Mouse (Mus musculus) midbrain, embryonic 10.5 days (tissue): ENCODE measurements at regions not wholly inside any gene's neighbourhood (a gene's known extent, or its start where the extent isn't known, plus 50 kb on each side); places are given as distances from the start of the nearest gene placed in this dataset.

ENCODE experiments used
- DNase-seq: peaks from one replicate; pipeline ENCODE4 v3.0.0-alpha.2; 2017; ENCODE audit warnings: low spot score
- H3K27ac ChIP-seq: fragments of 300-500 bp; sonication (generic); replicated peaks from 2 replicates; pipeline ENCODE4 v1.5.1; 2016; ENCODE audit warnings: mild to moderate bottlenecking
- H3K27me3 ChIP-seq: fragments of 300-500 bp; sonication (generic); 2 replicates; pipeline ENCODE4 v1.6.1; 2016; ENCODE audit warnings: low read depth, mild to moderate bottlenecking; ENCODE audit not compliant: poor library complexity, severe bottlenecking
- H3K36me3 ChIP-seq: fragments of 300-500 bp; sonication (generic); 2 replicates; pipeline ENCODE4 v1.6.1; 2016; ENCODE audit warnings: mild to moderate bottlenecking, moderate library complexity
- H3K4me1 ChIP-seq: fragments of 300-500 bp; sonication (generic); 2 replicates; pipeline ENCODE4 v1.6.1; 2016
- H3K4me3 ChIP-seq: fragments of 300-500 bp; sonication (generic); 2 replicates; pipeline ENCODE4 v1.5.1; 2016; ENCODE audit warnings: mild to moderate bottlenecking, moderate library complexity
- H3K9me3 ChIP-seq: fragments of 300-500 bp; sonication (generic); replicated peaks from 2 replicates; pipeline ENCODE4 v1.6.1; 2016; ENCODE audit warnings: mild to moderate bottlenecking
- WGBS: fragments of 180-500 bp; shearing (Covaris S2); methylation state at CpG from one replicate; pipeline ENCODE4 v1.1.7; 2016; 5-methylcytosine and 5-hydroxymethylcytosine counted together

DNA sequence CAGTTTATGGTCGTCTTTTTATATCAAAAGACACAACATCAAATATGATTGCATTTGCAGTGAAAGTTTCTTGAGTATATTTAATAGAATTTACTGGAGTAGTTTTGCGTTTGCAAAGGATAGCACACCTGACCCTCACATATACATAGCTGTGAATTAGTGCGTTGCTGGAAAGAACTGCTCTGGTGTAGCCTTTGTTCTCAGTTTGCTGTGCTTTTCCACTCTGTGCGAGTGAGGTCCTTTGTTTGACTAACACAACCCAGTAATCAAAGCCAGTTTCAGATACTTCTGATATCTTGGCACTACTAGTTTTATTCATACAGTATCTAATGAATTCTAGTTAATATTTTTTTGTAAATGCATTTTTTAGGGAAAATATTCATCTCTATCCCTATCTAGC is 84.7 kb downstream of the Trim52 start:
- Histone ChIP-seq H3K9me3 (no peaks in the 10 kb centered on the region), H3K27me3 (no peaks in the 10 kb centered on the region), H3K27ac (no peak overlapping the region), H3K4me3 (no peak overlapping the region), H3K4me1 (peaks cover 7% of the 10 kb centered on the region; the same call in 1 of the 2 replicates), H3K36me3 (no peaks in the 10 kb centered on the region)
- WGBS, result 50% methylated on average over 4 of the region's 4 CpGs
- no peak for DNase-seq

DNA sequence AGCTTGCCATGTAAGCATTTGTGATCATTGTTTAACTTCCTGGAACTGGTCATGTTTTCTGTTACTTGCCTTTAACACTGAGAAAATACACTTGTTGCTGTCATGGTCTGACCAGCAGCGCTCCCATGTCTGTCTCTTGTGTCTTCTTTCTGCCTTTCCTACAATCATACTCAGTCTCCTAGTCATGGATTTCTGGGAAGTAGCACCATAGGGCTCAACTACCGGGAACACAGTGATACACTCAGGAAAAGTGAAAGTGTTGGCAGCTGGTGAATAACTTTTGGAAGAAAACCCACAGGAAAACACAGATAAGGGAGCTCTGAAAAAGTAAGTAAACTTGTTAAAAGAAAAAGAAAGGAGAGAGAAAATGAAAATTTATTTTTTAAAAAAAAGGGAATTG is 87.6 kb downstream of the Trim52 start:
- no peak overlapping the region for H3K4me3 ChIP-seq
- H3K27me3 ChIP-seq, result no peaks in the 10 kb centered on the region
- 86% methylated on average over 2 of the region's 2 CpGs for WGBS

DNA sequence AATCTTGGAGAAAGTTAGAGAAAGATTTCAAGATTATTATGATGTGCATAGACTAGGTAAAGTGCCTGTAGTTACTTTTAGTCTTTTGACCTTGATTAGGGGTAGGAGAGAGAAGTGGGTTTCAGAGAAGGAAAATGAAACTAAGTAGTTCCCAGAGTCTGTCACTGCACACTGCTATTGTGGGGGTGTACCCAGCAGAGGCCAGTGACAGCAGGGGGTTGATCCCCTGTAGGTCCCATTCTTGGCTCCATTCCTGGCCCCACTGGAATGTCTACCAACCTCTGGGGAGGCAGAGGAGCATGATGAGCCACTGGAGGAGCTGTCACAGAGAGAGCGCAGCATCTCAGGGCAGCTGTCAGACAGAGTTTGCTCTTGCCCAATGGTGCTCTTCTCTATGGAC is 88.1 kb downstream of the Trim52 start:
- WGBS, result 87% methylated on average over 1 of the region's 1 CpGs
- H3K36me3 ChIP-seq, result no peaks in the 10 kb centered on the region
- H3K4me3 ChIP-seq, result no peak overlapping the region
- H3K9me3 ChIP-seq, result no peaks in the 10 kb centered on the region
- H3K4me1 ChIP-seq, result peaks cover 7% of the 10 kb centered on the region; the same call in 1 of the 2 replicates
- no peak overlapping the region for H3K27ac ChIP-seq
- DNase-seq, result no peak
- no peaks in the 10 kb centered on the region for H3K27me3 ChIP-seq

More for the DNA sequence above, 87.6 kb downstream of the Trim52 start:
- H3K36me3 ChIP-seq, result no peaks in the 10 kb centered on the region
- H3K9me3 ChIP-seq, result no peaks in the 10 kb centered on the region
- H3K27ac ChIP-seq, result no peak overlapping the region
- peaks cover 7% of the 10 kb centered on the region; the same call in 1 of the 2 replicates for H3K4me1 ChIP-seq
- no peak for DNase-seq

DNA sequence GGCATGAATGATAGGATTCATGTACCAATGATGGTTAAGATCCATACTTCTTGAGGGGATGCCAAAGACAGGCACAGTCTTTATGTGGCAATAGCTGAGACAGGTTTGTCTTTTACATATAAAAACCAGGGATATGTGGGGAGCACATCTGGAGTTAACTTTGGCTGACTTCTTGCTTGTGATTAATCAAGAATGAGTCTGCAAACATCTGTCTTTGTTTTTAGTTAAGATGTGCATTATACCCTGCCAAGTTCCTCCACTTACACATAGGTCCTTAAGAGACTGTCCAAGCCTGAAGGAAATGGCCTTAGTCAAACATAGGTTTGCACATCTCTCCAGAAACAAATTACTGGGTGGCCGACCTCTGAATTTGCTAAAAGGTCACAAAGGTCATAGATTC is 91.8 kb downstream of the Trim52 start:
- no peaks in the 10 kb centered on the region for H3K4me1 ChIP-seq
- H3K9me3 ChIP-seq, result no peaks in the 10 kb centered on the region
- DNase-seq, result no peak
- no peak overlapping the region for H3K4me3 ChIP-seq
- 69% methylated on average over 1 of the region's 1 CpGs for WGBS
- no peaks in the 10 kb centered on the region for H3K27me3 ChIP-seq
- no peaks in the 10 kb centered on the region for H3K36me3 ChIP-seq
- no peak overlapping the region for H3K27ac ChIP-seq

DNA sequence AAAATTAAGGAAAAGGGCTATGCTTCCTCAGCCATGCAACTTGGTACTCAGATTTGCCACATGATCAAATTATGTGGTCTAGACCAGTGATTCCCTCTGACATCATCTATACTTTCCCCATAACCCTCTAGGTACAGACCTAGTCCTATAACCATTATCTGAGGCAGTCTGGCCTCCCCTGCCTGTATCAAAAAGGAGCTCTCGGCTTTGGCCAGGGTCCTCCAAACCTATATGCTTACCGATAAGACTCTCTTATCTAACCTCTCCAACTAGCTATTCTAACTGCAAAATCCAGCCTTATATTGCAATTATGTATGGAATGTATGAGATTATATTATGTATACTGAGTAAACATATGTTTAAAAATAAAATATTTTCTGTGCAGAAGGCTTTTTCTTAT is 93.1 kb downstream of the Trim52 start:
- H3K27me3 ChIP-seq, result no peaks in the 10 kb centered on the region
- no peaks in the 10 kb centered on the region for H3K36me3 ChIP-seq
- no peak overlapping the region for H3K27ac ChIP-seq
- no peaks in the 10 kb centered on the region for H3K9me3 ChIP-seq
- no peak overlapping the region for H3K4me3 ChIP-seq
- no peaks in the 10 kb centered on the region for H3K4me1 ChIP-seq
- 92% methylated on average over 2 of the region's 2 CpGs for WGBS
- DNase-seq, result no peak

DNA sequence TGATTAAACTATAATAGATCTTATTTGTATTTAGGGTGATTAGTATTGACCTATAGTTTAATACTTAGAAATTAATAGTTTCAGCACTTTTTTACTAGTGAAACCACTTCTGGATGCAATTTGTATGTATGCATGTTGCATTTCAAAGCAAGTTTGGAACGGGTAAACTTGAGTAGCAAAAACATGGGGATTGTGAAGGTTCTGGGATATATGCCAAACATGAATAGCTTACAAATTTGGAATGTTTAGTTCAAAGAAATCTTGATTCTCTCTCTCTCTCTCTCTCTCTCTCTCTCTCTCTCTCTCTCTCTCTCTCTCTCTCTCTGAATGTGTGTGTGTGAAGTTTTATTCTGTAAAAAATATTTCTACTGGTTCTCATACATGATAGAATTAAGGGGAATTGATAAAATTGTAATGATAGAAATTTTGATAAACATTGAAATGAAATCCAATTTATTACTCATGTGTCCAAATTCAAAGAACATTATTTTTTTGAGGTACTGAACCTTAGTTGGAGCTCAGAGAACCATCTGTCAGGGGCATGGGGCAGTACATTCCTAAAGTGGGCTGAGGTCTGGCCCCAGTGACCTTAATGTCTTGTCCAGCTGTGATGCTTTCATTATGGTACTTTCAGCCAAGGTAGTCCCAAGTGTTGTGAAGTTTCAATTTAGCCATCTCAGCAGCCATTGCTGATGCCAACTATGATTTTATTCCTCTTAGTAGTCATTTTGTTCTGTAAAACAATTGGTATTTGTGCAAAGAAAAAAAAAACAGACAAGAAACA is 93.7 kb downstream of the Trim52 start:
- 82% methylated on average over 1 of the region's 1 CpGs for WGBS
- Histone ChIP-seq H3K27me3 (no peaks in the 10 kb centered on the region), H3K4me1 (no peaks in the 10 kb centered on the region), H3K36me3 (no peaks in the 10 kb centered on the region), H3K4me3 (no peak overlapping the region), H3K27ac (no peak overlapping the region), H3K9me3 (no peaks in the 10 kb centered on the region)
- no peak for DNase-seq

DNA sequence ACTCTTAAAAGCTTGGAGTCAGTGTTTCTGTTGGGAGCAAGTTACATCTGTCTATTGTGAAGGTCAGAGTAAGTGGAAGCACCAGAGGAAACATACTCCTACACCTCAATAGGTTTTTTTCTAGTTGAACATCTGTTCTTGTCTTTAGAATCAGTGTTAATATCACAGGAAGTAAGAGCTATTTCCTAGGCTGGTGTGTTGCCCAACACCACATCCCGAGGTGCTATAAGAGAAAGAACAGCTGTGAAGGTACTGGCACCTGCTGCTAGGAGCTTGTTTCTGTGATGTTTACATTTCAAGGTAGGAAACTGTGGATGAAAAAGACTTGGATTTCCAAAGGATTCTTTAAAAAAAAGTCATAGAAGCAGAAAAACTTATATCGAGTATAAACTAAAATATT is 105.1 kb downstream of the Trim52 start:
- WGBS, result 89% methylated on average over 2 of the region's 2 CpGs
- Histone ChIP-seq H3K9me3 (no peaks in the 10 kb centered on the region), H3K4me1 (no peaks in the 10 kb centered on the region), H3K27me3 (no peaks in the 10 kb centered on the region), H3K4me3 (no peak overlapping the region), H3K27ac (no peak overlapping the region), H3K36me3 (no peaks in the 10 kb centered on the region)
- DNase-seq, result no peak

DNA sequence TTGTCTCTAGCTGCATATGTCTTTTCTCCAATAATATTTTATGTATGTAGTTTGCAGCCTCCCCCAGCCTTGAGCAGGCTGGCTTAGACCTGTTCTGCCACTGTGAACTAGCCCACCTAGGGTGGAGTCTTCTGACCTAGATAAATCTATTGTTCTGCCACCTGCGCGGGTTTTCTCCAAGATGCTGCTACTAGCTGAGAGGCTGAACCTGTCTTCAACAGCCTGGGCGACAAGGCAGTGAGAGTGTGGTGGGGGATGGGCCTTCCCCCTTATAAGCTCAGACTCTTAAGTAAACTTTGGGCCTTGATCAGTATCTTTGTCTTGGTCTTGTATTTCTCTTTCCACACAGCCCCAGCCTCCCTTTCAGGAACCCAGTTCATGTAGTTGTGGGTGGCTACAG is 111.7 kb downstream of the Trim52 start:
- WGBS, result 84% methylated on average over 3 of the region's 3 CpGs
- no peaks in the 10 kb centered on the region for H3K9me3 ChIP-seq
- no peak overlapping the region for H3K27ac ChIP-seq
- no peaks in the 10 kb centered on the region for H3K27me3 ChIP-seq
- H3K4me1 ChIP-seq, result no peaks in the 10 kb centered on the region
- H3K4me3 ChIP-seq, result no peak overlapping the region
- no peaks in the 10 kb centered on the region for H3K36me3 ChIP-seq
- no peak for DNase-seq

DNA sequence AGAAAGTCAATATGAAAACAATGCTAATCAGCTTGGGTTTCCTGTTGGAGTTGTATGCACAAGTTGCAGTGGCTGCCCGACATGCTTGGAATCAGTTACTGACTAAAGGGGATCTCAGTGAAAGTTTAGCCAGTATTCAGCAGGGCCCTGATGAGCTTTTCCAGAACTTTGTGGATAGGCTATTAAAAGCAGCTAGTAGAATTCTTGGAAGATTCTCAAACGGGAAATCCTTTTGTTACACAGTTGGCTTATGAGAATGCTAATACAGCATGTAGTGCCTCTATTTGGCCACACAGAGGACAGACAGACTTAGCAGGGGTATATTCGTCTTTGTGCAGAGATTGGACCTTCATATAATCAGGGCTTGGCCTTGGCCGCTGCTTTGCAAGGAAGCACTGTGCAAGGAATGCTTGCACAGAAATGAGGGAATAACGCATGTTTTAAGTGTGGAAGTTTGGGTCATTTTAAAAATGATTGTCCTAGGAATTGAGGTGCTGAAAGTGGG is 113.3 kb downstream of the Trim52 start:
- H3K4me3 ChIP-seq, result no peak overlapping the region
- no peaks in the 10 kb centered on the region for H3K27me3 ChIP-seq
- no peaks in the 10 kb centered on the region for H3K9me3 ChIP-seq
- no peak overlapping the region for H3K27ac ChIP-seq
- H3K4me1 ChIP-seq, result no peaks in the 10 kb centered on the region
- DNase-seq, result no peak
- WGBS, result 88% methylated on average over 5 of the region's 5 CpGs
- no peaks in the 10 kb centered on the region for H3K36me3 ChIP-seq

DNA sequence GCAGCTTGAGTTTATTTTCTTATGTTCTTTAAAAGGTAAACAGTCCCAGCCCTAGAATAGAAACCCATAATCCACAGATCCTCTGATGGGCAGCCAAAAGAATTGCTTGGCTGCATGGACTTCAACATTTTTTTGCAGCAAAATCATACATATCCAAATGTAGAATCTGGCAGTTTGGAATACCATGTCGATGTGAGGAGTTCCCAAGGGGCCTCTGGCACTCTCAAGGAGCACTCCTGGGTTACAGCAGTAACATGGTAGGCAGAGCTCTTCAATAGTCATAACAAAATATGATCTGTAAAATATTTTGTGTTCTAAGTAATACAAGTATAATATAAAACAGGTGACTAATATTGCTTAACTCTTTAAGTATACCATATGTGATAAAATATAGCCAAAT is 119.4 kb downstream of the Trim52 start:
- WGBS, result 79% methylated on average over 1 of the region's 1 CpGs
- no peak for DNase-seq
- Histone ChIP-seq H3K36me3 (no peaks in the 10 kb centered on the region), H3K4me3 (no peak overlapping the region), H3K27ac (no peak overlapping the region), H3K9me3 (no peaks in the 10 kb centered on the region), H3K27me3 (no peaks in the 10 kb centered on the region), H3K4me1 (no peaks in the 10 kb centered on the region; the same call in 1 of the 2 replicates)

DNA sequence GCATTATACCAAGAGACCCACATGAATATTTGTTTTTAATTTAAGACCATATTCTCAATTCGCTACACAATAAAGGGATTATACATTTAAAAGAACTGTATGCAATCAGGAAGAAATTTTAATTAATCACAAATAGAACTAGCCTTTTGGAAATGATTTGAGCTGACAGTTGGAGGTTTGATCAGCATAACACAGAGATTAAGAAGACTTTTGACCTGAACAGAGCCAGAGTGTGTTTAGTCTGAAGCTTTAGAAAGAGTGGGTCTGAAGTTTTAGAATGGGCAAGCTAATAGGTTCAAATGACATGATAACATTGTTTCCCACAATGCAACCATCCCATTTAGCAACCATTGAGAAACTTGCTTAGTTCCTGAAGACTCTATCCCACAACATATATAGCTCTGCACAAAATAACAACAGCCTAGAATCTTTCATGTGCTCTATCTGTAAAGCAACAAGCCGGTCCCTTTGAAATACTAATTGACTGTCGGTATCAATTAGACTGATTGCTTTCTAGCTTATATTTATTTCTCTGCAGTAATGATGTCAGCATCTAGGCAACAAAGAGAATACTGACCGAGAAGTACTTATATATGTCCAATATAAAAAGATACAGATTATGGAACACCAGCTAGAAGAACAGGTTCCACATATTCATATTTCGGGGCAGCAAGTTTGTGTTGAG is 135.9 kb downstream of the Trim52 start:
- H3K27ac ChIP-seq, result no peak overlapping the region
- no peak overlapping the region for H3K4me3 ChIP-seq
- no peak for DNase-seq
- no peaks in the 10 kb centered on the region for H3K4me1 ChIP-seq
- 86% methylated on average over 5 of the region's 5 CpGs for WGBS
- H3K9me3 ChIP-seq, result no peaks in the 10 kb centered on the region
- H3K27me3 ChIP-seq, result no peaks in the 10 kb centered on the region
- no peaks in the 10 kb centered on the region for H3K36me3 ChIP-seq

DNA sequence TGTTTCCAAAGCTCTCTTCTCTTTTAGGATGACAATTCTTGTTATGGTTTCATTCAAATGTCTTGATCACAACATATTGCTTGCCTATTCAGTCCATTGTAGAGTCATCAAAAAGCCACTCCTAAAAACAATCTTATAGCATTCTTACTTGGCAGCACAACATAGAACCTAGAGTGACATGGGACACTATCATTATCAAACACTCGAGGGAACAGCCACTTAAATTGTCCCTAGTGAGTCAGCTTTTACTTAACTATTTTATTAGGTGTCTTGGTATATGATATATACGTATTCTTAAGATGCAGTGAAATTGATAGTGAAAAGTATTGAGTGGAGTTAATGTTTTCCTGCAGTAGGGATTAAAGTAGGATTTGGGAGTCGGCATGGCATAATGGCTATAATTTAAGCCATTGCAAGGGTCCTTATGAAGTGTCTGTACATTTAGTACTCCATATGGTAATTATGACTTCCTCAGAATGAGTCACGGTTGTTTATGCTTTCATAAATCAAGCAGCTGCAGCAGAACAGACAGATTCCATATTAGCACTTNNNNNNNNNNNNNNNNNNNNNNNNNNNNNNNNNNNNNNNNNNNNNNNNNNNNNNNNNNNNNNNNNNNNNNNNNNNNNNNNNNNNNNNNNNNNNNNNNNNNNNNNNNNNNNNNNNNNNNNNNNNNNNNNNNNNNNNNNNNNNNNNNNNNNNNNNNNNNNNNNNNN is 153.6 kb downstream of the Trim52 start:
- WGBS, result 85% methylated on average over 4 of the region's 4 CpGs
- DNase-seq, result no peak
- Histone ChIP-seq H3K4me1 (no peaks in the 10 kb centered on the region), H3K9me3 (no peaks in the 10 kb centered on the region), H3K36me3 (no peaks in the 10 kb centered on the region), H3K4me3 (no peak overlapping the region), H3K27me3 (no peaks in the 10 kb centered on the region), H3K27ac (no peak overlapping the region)

DNA sequence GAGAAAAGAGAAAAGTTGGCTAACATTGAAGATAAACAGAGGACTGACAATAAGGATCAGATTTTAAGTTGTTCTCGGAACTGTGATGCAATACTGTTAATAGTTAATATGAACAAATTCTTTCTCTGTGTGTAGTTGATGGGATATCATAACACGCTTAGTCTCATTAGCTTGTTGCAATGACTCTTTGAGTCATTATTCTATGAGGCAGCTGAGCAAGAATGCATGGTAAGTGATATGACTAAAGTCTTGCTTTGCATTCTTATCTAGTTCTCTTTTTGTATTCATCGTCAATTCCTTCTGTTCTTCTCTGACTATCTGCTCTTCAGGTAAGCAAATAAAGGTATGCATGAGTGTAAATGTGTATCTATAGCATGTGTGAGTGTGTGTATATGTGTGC is 159.3 kb downstream of the Trim52 start:
- Histone ChIP-seq H3K27me3 (no peaks in the 10 kb centered on the region), H3K36me3 (no peaks in the 10 kb centered on the region), H3K27ac (no peak overlapping the region), H3K9me3 (no peaks in the 10 kb centered on the region), H3K4me3 (no peak overlapping the region), H3K4me1 (no peaks in the 10 kb centered on the region)
- 94% methylated on average over 3 of the region's 3 CpGs for WGBS
- DNase-seq, result no peak
